Mouse (Mus musculus): ENCODE data around the gene Gm10322. TPM values are rescaled to one million over a fixed set of nuclear protein-coding genes. Genes with fewer than 3 reads are reported as not detected.

Gm10322 gene
- polyA plus RNA-seq, 1 experiment from 2014 or later = 0.64 TPM

Other genes starting within 250 kb of the Gm10322 start
- 1.6 and 2.9 TPM in 2 replicates for gene Gm10273, start 220.4 kb upstream of the Gm10322 start, polyA plus RNA-seq (2015; fragmentation: Nextera tagmentation; extraction: Ambion mirVana)
- gene Pla2g12b, start 212.4 kb upstream of the Gm10322 start, polyA plus RNA-seq (2015; fragmentation: Nextera tagmentation; extraction: Ambion mirVana) = not detected in 2 replicates
- gene Oit3, start 174.3 kb upstream of the Gm10322 start, polyA plus RNA-seq (2015; fragmentation: Nextera tagmentation; extraction: Ambion mirVana) = 0.21 and 0.25 TPM in 2 replicates
- 24.9 and 27.0 TPM in 2 replicates for gene Mcu, start 629 bp downstream of the Gm10322 start, polyA plus RNA-seq (2015; fragmentation: Nextera tagmentation; extraction: Ambion mirVana)
- 73.3 and 78.0 TPM in 2 replicates for gene Micu1, start 86.4 kb downstream of the Gm10322 start, polyA plus RNA-seq (2015; fragmentation: Nextera tagmentation; extraction: Ambion mirVana)

Data from hindbrain, embryonic 13.5 days (tissue).